Mouse (Mus musculus) left cerebral cortex, postnatal 36 days (tissue): ENCODE results near the gene Gm12695. TPM values are rescaled to one million over a fixed set of nuclear protein-coding genes. Genes with fewer than 3 reads are reported as not detected.
A peak's percentile ranks its signal among the peaks of the same experiment; 100 is the strongest.

Source experiments
- DNase-seq, 2 experiments: peaks; one replicate each; pipeline ENCODE4 v3.0.0; 2021 to 2022; ENCODE audit warnings: low spot score in 2 of 2, mixed read lengths in 1 of 2
- intact Hi-C: fragments of 180-260 bp; cut with DNase I; formaldehyde crosslinking; loops from one replicate; pipeline ENCODE4 v1.15.1; 2025
- total RNA-seq, 2 experiments: library from RNA; stranded (reverse); gene quantifications; 2 replicates each; pipeline ENCODE4 v1.2.3; 2021

Gm12695 gene
- total RNA-seq, result not detected

- intact Hi-C loops, result no loop called here
- DNase-seq, result no peak
Measured at GRCm38 (mm10) chr4:96785086-96785485, at the start of gene Gm12695. Gene Gm12695 (minus strand): TSS chr4:96785186.

GRCm38 (mm10) chr4:96825540-96826045 is 40.6 kb upstream of the Gm12695 start:
- no peak for DNase-seq
- intact Hi-C loops, result no loop called here

- DNase-seq, result no peak
- intact Hi-C loops, result no loop called here
Measured at GRCm38 (mm10) chr4:96806824-96807808, 22.1 kb upstream of the Gm12695 start.

- intact Hi-C loops, result no loop called here
- peak in 1 of 2 experiments; percentile 18 for DNase-seq
Measured at GRCm38 (mm10) chr4:96799380-96800157, 14.6 kb upstream of the Gm12695 start.

GRCm38 (mm10) chr4:96797583-96797982 is 12.6 kb upstream of the Gm12695 start:
- intact Hi-C loops, result no loop called here
- no peak for DNase-seq

GRCm38 (mm10) chr4:96791301-96791700 is 6.3 kb upstream of the Gm12695 start:
- intact Hi-C loops, result no loop called here

GRCm38 (mm10) chr4:96789905-96790304 is 4.9 kb upstream of the Gm12695 start:
- intact Hi-C loops, result no loop called here

More at GRCm38 (mm10) chr4:96791301-96791700, 6.3 kb upstream of the Gm12695 start:
- DNase-seq, result no peak

GRCm38 (mm10) chr4:96786610-96787009 is 1.6 kb upstream of the Gm12695 start:
- DNase-seq, result no peak
- intact Hi-C loops, result no loop called here

More at GRCm38 (mm10) chr4:96789905-96790304, 4.9 kb upstream of the Gm12695 start:
- no peak for DNase-seq

- DNase-seq, result no peak
- intact Hi-C loops, result no loop called here
Measured at GRCm38 (mm10) chr4:96772966-96773566, 11.9 kb downstream of the Gm12695 start.

GRCm38 (mm10) chr4:96766396-96766998 is 18.5 kb downstream of the Gm12695 start:
- intact Hi-C loops, result no loop called here
- peak; percentile 9 to 20 for DNase-seq

- intact Hi-C loops, result no loop called here
Measured at GRCm38 (mm10) chr4:96751953-96752352, 33.0 kb downstream of the Gm12695 start.

GRCm38 (mm10) chr4:96740472-96740871 is 44.5 kb downstream of the Gm12695 start:
- peak in 1 of 2 experiments; percentile 4 for DNase-seq
- intact Hi-C loops, result no loop called here

More at GRCm38 (mm10) chr4:96751953-96752352, 33.0 kb downstream of the Gm12695 start:
- no peak for DNase-seq

- intact Hi-C loops, result no loop called here
- no peak for DNase-seq
Measured at GRCm38 (mm10) chr4:96729256-96729655, 55.7 kb downstream of the Gm12695 start.

- intact Hi-C loops, result no loop called here
- DNase-seq, result no peak
Measured at GRCm38 (mm10) chr4:96728211-96728610, 56.8 kb downstream of the Gm12695 start.

- no peak for DNase-seq
- intact Hi-C loops, result no loop called here
Measured at GRCm38 (mm10) chr4:96725415-96726055, 59.5 kb downstream of the Gm12695 start.

- intact Hi-C loops, result no loop called here
- DNase-seq, result no peak
Measured at GRCm38 (mm10) chr4:96722301-96722700, 62.7 kb downstream of the Gm12695 start.

GRCm38 (mm10) chr4:96718977-96719966 is 65.7 kb downstream of the Gm12695 start:
- intact Hi-C loops, result no loop called here
- peak; percentile 32 to 40 for DNase-seq

- no peak for DNase-seq
- intact Hi-C loops, result no loop called here
Measured at GRCm38 (mm10) chr4:96718503-96718902, 66.5 kb downstream of the Gm12695 start.
